Mouse (Mus musculus): Measurements from ENCODE around the gene Gm16503.

DNA sequence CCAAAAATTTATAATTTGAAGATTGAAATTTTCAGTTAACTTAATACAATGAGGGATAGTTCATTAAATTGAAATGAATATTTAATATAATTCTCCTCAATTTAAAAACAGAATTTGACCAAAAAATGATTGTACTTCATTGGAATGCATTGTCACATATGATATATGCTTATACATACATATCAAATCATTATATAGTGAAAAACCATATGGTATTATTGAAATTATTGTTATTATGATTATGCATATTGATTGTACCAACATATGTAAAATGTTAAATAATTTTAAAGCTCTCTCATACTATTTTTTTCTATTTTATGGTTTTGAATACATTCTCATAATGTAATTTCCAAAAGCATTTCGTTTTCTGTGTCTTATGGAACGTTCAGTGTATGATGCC, 30.8 kb upstream of the Gm16503 start:
- TF ChIP-seq CTCF (IDR thresholded peaks at IDR 0.05; ENCODE audit: control insufficient read depth, insufficient read depth, low read length) = no peak
- TF ChIP-seq POLR2A (IDR thresholded peaks at IDR 0.05; ENCODE audit: borderline replicate concordance, control insufficient read depth, low read depth, low read length) = no peak

Data from bone marrow, adult 2 months (tissue).